Mouse (Mus musculus) induced T-regulatory cell, adult 2 months (primary cell): Measurements from ENCODE around the gene Gm38392.

ENCODE experiments used
- DNase-seq: peaks from one replicate; pipeline ENCODE4 v3.0.0-alpha.2; 2012; ENCODE audit warnings: low read depth

Gene Gm38392

GRCm38 (mm10) chr3:88199541-88200110 lies 87.4 kb downstream of the Gm38392 start:
- no peak for DNase-seq

GRCm38 (mm10) chr3:88198505-88199020 lies 88.4 kb downstream of the Gm38392 start:
- DNase-seq, result no peak

- no peak for DNase-seq
These were observed 89.1 kb downstream of the Gm38392 start for GRCm38 (mm10) chr3:88197741-88198504.
